Mouse (Mus musculus): ENCODE results near the gene Ovol2.

Gene Ovol2

GRCm38 (mm10) chr2:144267004-144267730, 64.8 kb downstream of the Ovol2 start:
- DNase-seq (ENCODE audit: low read depth): no peak

- no peak for DNase-seq (ENCODE audit: low read depth)
Observed at GRCm38 (mm10) chr2:144265916-144266683, 65.8 kb downstream of the Ovol2 start.

GRCm38 (mm10) chr2:144265120-144265488, 66.8 kb downstream of the Ovol2 start:
- no peak for DNase-seq (ENCODE audit: low read depth)

GRCm38 (mm10) chr2:144264398-144265119, 67.4 kb downstream of the Ovol2 start:
- no peak for DNase-seq (ENCODE audit: low read depth)

GRCm38 (mm10) chr2:144262837-144263236, 69.1 kb downstream of the Ovol2 start:
- no peak for DNase-seq (ENCODE audit: low read depth)

Measured in NIH3T3 (cell line).